Mouse (Mus musculus) kidney, embryonic 14.5 days (tissue): Measurements from ENCODE around the gene Ilk. TPM values are rescaled to one million over a fixed set of nuclear protein-coding genes. Genes with fewer than 3 reads are reported as not detected.

Source experiments
- ATAC-seq: fragments of 200-750 bp; cut with Nextera tagmentation; 2 replicates; pipeline ENCODE4 v1.8.0; 2017; ENCODE audit warnings: moderate number of reproducible peaks, mild to moderate bottlenecking, moderate TSS enrichment, moderate library complexity; ENCODE audit not compliant: low FRiP score, low TSS enrichment
- H3K27ac ChIP-seq: fragments of 300-500 bp; sonication (generic); 2 replicates; pipeline ENCODE4 v1.5.1; 2014; ENCODE audit warnings: low read depth, mild to moderate bottlenecking, low read length, moderate library complexity, mixed read lengths
- H3K27me3 ChIP-seq: fragments of 300-500 bp; sonication (generic); 2 replicates; pipeline ENCODE4 v1.6.1; 2014; ENCODE audit warnings: mild to moderate bottlenecking, low read length; ENCODE audit not compliant: control insufficient read depth, insufficient read depth
- H3K36me3 ChIP-seq: fragments of 300-500 bp; sonication (generic); 2 replicates; pipeline ENCODE4 v1.6.1; 2014; ENCODE audit warnings: low read length, mixed read lengths; ENCODE audit not compliant: control insufficient read depth, insufficient read depth
- H3K4me1 ChIP-seq: fragments of 300-500 bp; sonication (generic); 2 replicates; pipeline ENCODE4 v1.6.1; 2014; ENCODE audit warnings: low read length, mixed read lengths; ENCODE audit not compliant: control insufficient read depth, insufficient read depth
- H3K4me2 ChIP-seq: fragments of 300-500 bp; sonication (generic); replicated peaks from 2 replicates; pipeline ENCODE4 v1.6.1; 2014; ENCODE audit warnings: low read depth, mild to moderate bottlenecking, low read length
- H3K4me3 ChIP-seq: fragments of 300-500 bp; sonication (generic); 2 replicates; pipeline ENCODE4 v1.5.1; 2014; ENCODE audit warnings: mild to moderate bottlenecking, low read length
- H3K9ac ChIP-seq: fragments of 300-500 bp; sonication (generic); 2 replicates; pipeline ENCODE4 v1.6.1; 2014; ENCODE audit warnings: low read depth, mild to moderate bottlenecking, low read length, moderate library complexity
- H3K9me3 ChIP-seq: fragments of 300-500 bp; sonication (generic); 2 replicates; pipeline ENCODE4 v1.6.1; 2016; ENCODE audit warnings: low read length; ENCODE audit not compliant: control insufficient read depth
- WGBS: fragments of 180-500 bp; shearing (Covaris S2); extraction: QIAGEN DNeasy Blood & Tissue Kit; methylation state at CpG from one replicate; pipeline ENCODE4 v1.1.7; 2014; 5-methylcytosine and 5-hydroxymethylcytosine counted together
- polyA plus RNA-seq: library from polyadenylated mRNA; unstranded; fragments of >200 nt; fragmentation: Nextera tagmentation; extraction: Ambion mirVana; gene quantifications from 2 replicates; pipeline ENCODE4 v1.2.1, GENCODE M21; 2014

Gene Ilk
- polyA plus RNA-seq, 1 experiment from 2014 or later: 305 TPM

GRCm38 (mm10) chr7:105774661-105775060 lies 38.3 kb downstream of the Ilk start:
- H3K4me2 ChIP-seq: no peak overlapping the region; the same call in 1 of the 2 replicates
- H3K27ac ChIP-seq: peak overlapping the region; percentile 55; the same call in 1 of the 2 replicates
- H3K27me3 ChIP-seq: no peaks in the 10 kb centered on the region
- peak overlapping the region; percentile 40 for H3K9ac ChIP-seq
- 12% methylated on average over 8 of the region's 8 CpGs for WGBS
- no peak overlapping the region for H3K4me3 ChIP-seq
- no peaks in the 10 kb centered on the region for H3K9me3 ChIP-seq
- peak; percentile 71 for ATAC-seq
- peaks cover 49% of the 10 kb centered on the region for H3K4me1 ChIP-seq
- H3K36me3 ChIP-seq: peaks cover 35% of the 10 kb centered on the region

GRCm38 (mm10) chr7:105776026-105776425 lies 39.6 kb downstream of the Ilk start:
- 84% methylated on average over 2 of the region's 2 CpGs for WGBS
- Histone ChIP-seq H3K9me3 (no peaks in the 10 kb centered on the region), H3K4me3 (no peak overlapping the region), H3K27ac (no peak overlapping the region), H3K4me1 (peaks cover 46% of the 10 kb centered on the region), H3K27me3 (no peaks in the 10 kb centered on the region), H3K36me3 (peaks cover 31% of the 10 kb centered on the region), H3K9ac (no peak overlapping the region), H3K4me2 (no peak overlapping the region)
- no peak for ATAC-seq

- ATAC-seq: no peak
- H3K27ac ChIP-seq: peak overlapping the region; percentile 84; the same call in 1 of the 2 replicates
- no peaks in the 10 kb centered on the region for H3K9me3 ChIP-seq
- H3K4me2 ChIP-seq: peak overlapping the region; percentile 33; the same call in 1 of the 2 replicates
- no peaks in the 10 kb centered on the region for H3K27me3 ChIP-seq
- peaks cover 31% of the 10 kb centered on the region for H3K36me3 ChIP-seq
- H3K4me3 ChIP-seq: peak overlapping the region; percentile 18; the same call in 1 of the 2 replicates
- H3K4me1 ChIP-seq: peaks cover 45% of the 10 kb centered on the region
- 89% methylated on average over 1 of the region's 1 CpGs for WGBS
- H3K9ac ChIP-seq: no peak overlapping the region
Measured at GRCm38 (mm10) chr7:105777316-105777715, 40.9 kb downstream of the Ilk start.

GRCm38 (mm10) chr7:105777797-105778552 lies 41.6 kb downstream of the Ilk start:
- peak; percentile 82 for ATAC-seq
- Histone ChIP-seq H3K9me3 (no peaks in the 10 kb centered on the region), H3K27ac (peak overlapping the region; percentile 84), H3K9ac (peak overlapping the region; percentile 42), H3K4me2 (peak overlapping the region; percentile 33), H3K27me3 (no peaks in the 10 kb centered on the region), H3K36me3 (peaks cover 25% of the 10 kb centered on the region), H3K4me3 (peak overlapping the region; percentile 18), H3K4me1 (peaks cover 45% of the 10 kb centered on the region)
- 22% methylated on average over 13 of the region's 13 CpGs for WGBS

GRCm38 (mm10) chr7:105778553-105779265 lies 42.3 kb downstream of the Ilk start:
- Histone ChIP-seq H3K9ac (peak overlapping the region; percentile 42; the same call in 1 of the 2 replicates), H3K27ac (peak overlapping the region; percentile 84), H3K4me2 (peak overlapping the region; percentile 33), H3K36me3 (peaks cover 28% of the 10 kb centered on the region), H3K27me3 (no peaks in the 10 kb centered on the region), H3K4me1 (peaks cover 44% of the 10 kb centered on the region), H3K4me3 (peak overlapping the region; percentile 18), H3K9me3 (no peaks in the 10 kb centered on the region)
- 12% methylated on average over 4 of the region's 4 CpGs for WGBS
- ATAC-seq: peak; percentile 83

GRCm38 (mm10) chr7:105783861-105784260 lies 47.5 kb downstream of the Ilk start:
- 41% methylated on average over 4 of the region's 4 CpGs for WGBS
- Histone ChIP-seq H3K27ac (no peak overlapping the region), H3K9me3 (no peaks in the 10 kb centered on the region), H3K4me2 (0 out of 2 replicates have a peak overlapping the region, but pooled peaks have one; percentile 11), H3K27me3 (no peaks in the 10 kb centered on the region), H3K9ac (no peak overlapping the region; the same call in 1 of the 2 replicates), H3K4me3 (no peak overlapping the region), H3K36me3 (peaks cover 30% of the 10 kb centered on the region), H3K4me1 (peaks cover 32% of the 10 kb centered on the region)
- no peak for ATAC-seq

- H3K4me3 ChIP-seq: no peak overlapping the region
- H3K36me3 ChIP-seq: peaks cover 28% of the 10 kb centered on the region
Measured at GRCm38 (mm10) chr7:105784556-105784955, 48.2 kb downstream of the Ilk start.

GRCm38 (mm10) chr7:105786506-105787284 lies 50.3 kb downstream of the Ilk start:
- peaks cover 26% of the 10 kb centered on the region for H3K4me1 ChIP-seq

More at GRCm38 (mm10) chr7:105784556-105784955, 48.2 kb downstream of the Ilk start:
- H3K27me3 ChIP-seq: no peaks in the 10 kb centered on the region
- no peak overlapping the region for H3K9ac ChIP-seq
- peak overlapping the region; percentile 70 for H3K4me2 ChIP-seq
- no peaks in the 10 kb centered on the region for H3K9me3 ChIP-seq
- no peak overlapping the region; the same call in 1 of the 2 replicates for H3K27ac ChIP-seq
- peaks cover 26% of the 10 kb centered on the region for H3K4me1 ChIP-seq
- WGBS: 13% methylated on average over 4 of the region's 4 CpGs
- no peak for ATAC-seq

More at GRCm38 (mm10) chr7:105786506-105787284, 50.3 kb downstream of the Ilk start:
- ATAC-seq: peak; percentile 71
- Histone ChIP-seq H3K36me3 (peaks cover 12% of the 10 kb centered on the region), H3K27me3 (no peaks in the 10 kb centered on the region), H3K27ac (peak overlapping the region; percentile 88), H3K9ac (peak overlapping the region; percentile 97), H3K9me3 (no peaks in the 10 kb centered on the region), H3K4me3 (peak overlapping the region; percentile 88), H3K4me2 (peak overlapping the region; percentile 70)
- WGBS: 6% methylated on average over 20 of the region's 20 CpGs
